Mouse (Mus musculus) left cerebral cortex, adult 18-20 months (tissue): ENCODE data around the gene Gm21976. TPM values are rescaled to one million over a fixed set of nuclear protein-coding genes. Genes with fewer than 3 reads are reported as not detected.

Experiments
- DNase-seq, 2 experiments: peaks; one replicate each; pipeline ENCODE4 v3.0.0; 2021 to 2022; ENCODE audit warnings: low spot score in 2 of 2, mixed read lengths in 1 of 2
- total RNA-seq, 2 experiments: library from RNA; stranded (reverse); gene quantifications; 2 replicates each; pipeline ENCODE4 v1.2.3; 2021

The Gm21976 gene
- total RNA-seq, 2 experiments from 2014 or later: not detected

DNA sequence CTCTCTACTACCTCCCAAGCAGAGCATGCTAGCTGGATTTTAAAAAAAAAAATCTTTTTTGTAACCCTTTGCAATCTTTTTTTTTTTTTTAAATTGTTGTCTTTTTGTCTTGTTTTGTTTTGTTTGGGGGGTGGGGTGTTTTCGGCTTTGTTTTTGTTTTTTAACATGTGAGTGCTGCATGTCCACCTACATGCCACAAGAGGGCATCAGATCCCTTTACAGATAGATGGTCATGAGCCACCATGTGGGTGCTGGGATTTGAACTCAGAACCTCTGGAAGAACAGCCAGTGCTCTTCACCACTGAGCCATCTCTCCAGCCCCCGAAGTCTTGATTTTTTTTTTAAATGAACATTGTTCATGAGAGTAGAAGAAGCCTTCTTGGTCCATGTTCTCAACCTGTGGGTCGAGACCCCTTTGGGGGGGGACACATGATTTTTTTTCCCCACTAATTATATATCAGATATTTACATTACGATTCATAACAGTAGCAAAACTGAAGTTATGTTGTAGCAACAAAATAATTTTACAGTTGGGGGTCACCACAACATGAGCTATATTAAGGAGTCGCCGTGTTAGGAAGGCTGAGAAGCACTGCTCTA is 18.3 kb downstream of the Gm21976 start:
- DNase-seq: no peak

DNA sequence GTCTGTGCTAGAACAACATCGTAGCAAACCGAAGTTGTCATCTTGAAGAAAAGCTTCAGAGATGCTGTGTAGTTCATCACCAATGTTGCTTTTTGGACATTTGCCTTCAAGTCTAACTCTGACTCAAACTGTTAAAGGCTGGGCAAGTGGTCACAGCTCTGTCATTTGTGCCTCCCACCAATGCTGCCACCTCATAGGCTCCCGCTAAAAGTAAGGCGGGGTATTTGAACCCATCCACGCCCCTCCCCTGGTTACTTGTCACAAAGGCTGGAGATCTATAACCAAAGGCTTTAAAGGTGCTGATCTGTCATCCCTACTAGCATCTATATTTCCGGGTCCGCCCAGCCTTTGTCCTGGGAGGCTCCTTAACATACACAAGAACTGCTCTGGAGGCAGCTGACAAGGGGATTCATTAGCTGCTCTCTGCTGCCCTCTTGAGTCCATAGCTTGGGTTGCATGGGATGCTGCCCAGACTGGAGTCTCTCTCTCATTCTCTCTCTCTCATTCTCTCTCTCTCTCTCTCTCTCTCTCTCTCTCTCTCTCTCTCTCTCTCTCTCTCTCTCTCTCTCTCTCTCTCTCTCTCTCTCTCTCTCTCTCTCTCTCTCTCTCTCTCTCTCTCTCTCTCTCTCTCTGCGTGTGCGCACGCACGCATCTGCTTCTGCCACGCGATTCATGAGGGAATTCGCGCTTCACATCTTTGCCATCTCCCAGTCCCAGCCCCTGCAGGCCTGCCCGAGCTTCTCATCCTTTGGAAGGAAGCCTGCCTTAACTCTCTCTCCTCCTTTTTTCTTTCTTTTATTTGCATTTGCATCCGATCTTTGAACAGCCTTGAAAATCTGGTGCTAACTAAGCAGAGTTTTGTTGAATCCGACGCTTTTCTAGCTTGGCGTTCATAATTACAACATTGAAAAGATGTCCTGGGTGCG is 19.4 kb downstream of the Gm21976 start:
- DNase-seq: peak; percentile 77 to 86

DNA sequence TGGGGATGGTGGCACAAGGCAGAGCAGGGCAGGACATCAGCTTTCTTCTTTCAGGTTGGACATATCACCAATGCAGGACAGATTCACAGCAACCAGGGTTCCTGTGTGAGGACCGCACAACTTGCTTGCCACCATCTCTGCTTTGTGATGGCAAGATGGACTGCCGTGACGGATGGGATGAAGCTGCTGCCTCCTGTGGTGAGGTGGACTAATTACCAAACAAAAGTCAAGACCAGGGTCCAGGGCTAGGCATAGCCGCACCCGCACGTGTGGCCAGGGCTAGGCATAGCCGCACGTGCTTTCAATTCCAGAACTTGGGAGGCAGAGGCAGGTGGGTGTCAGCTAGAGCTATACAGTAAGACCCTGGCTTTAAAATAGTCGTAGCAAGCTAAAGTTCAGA is 25.6 kb downstream of the Gm21976 start:
- DNase-seq: no peak

DNA sequence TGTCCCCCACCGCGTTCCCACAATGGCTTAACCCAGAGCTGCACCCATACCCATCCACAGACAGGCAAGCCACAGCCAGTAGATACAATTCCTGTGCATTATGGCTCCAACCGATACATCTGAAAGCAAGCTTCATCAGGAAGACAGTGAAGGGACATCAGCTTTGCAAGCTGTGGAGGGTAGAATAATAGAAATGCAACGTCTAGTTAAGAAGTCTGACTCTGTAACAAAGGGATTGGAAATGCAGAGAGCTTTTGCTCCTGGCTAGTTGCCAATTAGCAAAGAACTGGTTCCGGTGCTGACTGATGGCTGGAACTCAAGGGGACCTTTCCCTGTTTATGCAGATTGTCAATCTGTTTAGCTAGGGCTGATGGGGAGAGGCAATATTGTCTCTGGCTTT is 26.7 kb downstream of the Gm21976 start:
- DNase-seq: no peak

DNA sequence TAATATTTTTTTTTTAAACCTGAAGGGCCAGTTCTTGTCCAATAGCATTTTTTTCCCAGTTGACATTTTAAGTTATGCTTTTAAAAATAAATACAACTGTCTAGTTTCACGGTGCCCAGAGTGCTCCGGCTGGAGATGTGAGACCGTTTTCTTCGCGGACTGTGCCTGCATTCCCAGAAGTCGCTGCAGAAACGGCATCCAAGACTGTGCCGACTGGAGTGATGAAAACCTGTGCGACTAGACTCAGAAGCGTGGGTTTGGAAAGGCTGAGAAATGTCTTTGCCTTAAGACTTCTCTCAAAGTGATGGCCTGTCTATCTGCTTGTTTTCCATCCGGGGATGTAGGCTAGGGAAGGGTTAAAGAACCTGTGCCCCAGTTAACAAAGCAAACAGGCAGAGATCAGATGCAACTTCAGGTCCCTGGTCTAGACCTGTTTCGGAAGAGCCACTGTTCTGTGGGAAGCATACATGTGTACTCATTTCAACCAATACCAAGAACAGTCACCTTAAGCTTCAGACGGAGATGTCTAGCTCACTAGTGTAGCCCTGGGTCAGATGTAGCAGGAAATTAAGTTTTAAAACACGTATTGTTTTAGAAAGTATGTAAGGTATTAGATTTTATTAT is 27.3 kb downstream of the Gm21976 start:
- DNase-seq: peak; percentile 4 to 10

DNA sequence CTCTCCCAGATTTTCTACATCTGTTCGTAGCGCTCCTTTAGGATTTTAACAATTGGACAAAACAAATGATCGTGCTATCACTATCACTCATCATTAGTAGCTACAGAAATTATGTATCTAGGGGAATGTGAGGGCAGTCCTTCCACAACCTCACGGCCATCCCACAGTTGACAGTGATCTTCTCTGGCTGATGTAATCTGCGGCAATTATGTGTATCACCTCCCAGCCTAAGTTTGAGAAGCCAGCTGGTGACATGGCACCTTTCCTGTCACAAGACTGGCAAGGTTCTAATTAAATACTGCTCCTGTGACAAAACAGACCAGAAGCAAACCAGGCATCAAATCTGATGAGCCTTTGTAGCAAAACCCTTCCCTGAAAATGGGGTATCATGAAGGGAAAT is 28.3 kb downstream of the Gm21976 start:
- no peak for DNase-seq

DNA sequence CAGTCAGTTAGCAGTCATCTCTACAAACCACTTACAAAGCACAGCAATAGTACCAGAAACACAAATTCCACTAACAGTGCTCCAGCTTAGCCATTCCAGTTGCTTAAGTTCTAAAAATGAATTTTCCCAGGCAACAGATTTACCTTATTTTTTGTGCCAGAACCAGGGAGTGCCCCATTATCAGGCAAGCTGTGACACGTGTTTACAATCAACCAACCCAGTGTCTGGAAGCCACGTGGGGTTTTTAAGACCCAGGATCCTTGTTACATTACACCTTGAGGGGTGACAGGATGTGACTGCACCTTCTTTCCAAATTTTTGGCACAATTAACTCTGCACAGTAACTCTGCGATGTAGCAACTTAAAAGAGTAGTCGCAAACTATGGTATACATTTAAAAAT is 29.0 kb downstream of the Gm21976 start:
- DNase-seq: no peak

DNA sequence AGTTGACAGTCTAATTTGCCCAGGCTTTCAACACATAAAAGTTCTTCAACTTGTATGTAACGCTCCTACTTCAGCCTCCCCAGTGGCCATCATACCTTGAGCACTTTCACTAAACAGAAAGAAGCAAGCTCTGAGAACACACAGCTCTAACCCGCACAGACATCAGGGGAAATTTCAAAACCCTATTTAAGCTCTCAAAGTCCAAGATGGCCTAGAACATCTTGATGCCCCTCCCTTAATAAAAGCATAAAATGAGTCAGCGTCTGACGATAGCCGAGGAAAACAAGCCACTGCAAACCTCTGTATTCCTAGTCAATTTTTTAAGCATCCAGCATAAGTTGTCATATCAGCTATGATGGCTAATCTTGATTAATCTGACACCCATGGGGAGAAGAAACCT is 31.9 kb downstream of the Gm21976 start:
- DNase-seq: no peak

DNA sequence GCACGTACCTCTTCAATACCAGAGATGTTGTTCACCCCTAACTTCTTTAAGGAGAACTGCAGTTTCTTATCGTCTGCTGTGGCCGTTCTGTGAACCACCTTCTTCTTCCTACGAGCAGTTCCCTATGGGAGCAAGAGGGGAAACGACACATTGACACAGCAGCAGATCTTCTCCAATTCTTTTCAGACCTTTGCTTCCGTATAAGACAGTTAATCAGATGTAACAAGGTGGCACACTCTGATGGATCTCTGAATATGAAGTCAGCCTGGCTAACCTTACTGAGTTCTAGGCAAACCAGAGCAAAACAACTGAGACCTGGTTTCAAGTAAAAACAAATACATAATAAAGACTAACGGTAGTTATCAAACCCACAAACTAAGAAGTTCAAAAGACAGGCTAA is 33.9 kb downstream of the Gm21976 start:
- no peak for DNase-seq

DNA sequence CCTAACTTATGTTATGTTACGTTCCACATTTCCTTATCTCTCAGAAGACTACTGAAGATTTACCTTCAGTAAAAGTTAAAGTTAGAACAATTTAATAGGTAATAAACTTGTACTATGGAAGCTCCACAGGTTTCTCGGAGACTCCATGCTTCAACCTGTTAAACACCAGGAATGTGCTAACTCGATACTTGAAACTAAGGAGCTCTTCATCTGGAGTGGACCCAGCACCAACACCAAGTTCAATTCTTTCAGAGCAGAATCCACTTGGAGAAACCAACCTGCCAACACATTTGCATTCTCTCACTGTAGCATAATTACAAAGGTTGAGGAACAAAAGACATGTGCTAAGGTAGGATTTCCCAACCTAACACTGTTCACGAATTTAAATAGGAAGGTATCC is 35.4 kb downstream of the Gm21976 start:
- no peak for DNase-seq

DNA sequence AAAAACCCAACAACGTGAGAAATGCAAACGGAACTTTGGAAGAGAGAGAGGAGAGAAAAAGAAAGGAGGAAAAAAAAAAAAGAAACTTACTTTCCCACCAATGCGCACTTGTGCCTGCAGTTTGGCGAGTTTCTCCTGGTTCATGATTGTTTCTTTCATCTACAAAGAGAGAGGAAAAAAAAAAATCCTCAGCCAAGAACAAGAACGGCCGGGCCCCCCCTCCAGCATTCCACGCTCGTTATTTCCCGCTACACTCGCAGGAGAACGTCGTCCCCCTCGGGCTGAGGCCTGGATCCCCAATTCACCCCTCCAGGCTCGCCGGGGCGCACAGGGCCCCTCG is 36.4 kb downstream of the Gm21976 start:
- DNase-seq: peak in 1 of 2 experiments; percentile 9

DNA sequence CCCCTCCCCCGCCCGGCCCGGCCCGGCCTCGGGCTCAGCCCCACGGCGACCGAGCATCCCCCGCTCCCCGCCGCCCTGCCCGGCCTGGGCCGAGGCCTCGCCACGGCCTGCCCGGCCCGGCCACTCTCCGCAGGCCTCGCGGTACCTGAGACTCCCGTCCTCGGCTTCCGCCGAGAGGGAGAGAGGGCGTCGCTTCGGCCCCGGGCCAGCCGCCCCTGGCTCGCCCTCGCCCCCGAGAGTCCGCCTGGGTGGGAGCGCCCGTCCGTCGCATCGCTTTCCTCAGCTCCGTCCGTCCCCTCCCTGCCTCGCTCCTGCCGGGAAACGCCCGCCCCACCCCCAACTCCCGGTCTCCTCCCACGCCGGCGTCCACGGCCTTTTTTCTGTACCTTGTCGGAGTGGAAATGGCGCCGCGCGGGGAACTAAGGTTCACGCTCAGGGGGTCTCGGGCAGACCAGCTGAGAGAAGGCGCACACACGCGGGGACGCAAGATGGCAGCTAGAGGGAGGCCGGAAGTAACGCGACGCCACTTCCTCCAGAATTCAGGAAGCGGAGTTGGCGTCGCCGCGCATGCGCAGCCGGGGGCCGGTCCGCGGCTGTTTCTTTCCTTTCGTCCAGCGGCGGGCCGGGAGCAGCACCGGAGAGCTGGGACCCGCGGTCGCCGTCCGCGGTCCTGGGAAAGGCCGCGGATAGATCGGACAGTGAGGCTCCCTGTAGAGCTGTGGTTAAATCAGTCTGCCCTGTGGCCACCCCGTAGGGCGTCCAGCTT is 37.0 kb downstream of the Gm21976 start, which contains the start of gene Btf3:
Btf3 (minus strand) TSS at position 527 of the 766 bp plus-strand sequence.
- peak; percentile 93 to 95 for DNase-seq

DNA sequence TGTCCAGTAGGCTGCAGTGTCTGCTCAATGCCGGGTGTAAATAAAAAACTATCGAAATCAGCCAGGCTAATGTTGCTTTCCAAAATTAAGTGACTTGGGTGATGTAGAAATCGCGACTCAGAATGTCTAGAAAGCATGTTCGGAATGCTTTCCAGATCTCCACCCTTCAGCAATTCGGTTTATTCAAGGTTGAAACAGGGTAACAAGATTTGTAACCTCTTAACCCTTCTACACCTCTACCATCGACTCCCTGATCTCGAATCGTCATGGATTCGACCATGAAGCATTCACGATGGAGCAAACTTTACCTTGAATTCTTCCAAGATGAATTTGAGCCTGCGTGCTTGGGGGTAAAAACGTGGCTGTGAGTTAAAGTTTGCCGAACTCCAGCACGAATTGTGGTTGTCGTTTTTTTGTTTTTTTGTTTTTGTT is 37.6 kb downstream of the Gm21976 start:
- DNase-seq: peak in 1 of 2 experiments; percentile 3

DNA sequence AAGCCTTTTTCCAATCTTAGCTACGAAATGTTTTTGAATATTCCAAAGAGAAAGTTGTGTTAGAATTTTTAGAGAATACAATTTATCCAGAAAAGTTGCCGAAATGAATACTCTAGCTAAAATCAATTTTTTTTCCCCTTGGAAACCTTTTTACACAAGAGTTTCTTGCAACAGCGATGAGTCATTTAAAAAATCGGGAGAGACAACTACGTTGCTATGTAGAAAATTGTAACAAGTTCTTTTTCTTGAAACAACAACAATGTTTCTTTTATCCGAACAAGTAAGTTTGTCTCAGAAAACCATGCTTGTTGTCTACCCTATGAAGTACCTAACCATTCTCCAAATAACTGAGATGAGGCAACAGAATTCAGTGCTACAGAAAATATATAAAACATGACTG is 38.2 kb downstream of the Gm21976 start:
- no peak for DNase-seq

DNA sequence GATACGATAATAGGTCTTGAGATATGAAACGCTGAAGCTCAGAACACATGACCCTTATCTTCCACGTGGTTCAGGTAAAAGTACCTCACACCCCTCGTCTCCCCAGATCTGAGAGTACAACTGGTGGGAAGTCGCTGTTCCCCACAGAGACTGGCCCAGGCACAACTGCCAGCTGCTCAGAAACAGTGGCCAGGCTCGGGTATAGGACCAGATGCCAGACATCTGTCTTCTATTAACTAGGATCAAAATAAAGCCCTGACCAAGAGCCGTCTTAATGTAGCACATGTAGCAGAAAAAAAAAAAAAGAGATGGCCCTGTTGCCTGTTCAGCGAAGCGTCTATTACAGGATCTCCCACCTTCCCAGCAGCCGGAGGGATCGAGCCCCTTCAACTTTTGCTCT is 45.3 kb downstream of the Gm21976 start:
- DNase-seq: no peak

DNA sequence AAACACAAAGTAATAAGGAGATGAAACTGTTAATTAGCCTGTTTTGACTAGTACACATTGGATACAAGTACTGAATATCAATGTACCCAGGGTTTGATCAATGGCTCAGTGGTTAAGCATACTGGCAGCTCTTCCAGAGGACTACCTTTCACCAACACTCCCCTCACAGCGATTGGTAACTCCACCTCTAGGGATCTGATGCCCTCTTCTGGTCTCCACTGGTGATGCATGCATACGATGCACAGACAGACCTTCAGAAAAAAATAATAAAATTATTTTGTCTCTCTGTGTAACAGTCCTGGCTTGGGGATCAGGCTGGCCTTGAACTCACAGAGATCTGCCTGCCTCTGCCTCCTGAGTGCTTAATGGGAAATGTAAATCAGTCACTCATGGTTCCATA is 52.4 kb downstream of the Gm21976 start:
- no peak for DNase-seq

DNA sequence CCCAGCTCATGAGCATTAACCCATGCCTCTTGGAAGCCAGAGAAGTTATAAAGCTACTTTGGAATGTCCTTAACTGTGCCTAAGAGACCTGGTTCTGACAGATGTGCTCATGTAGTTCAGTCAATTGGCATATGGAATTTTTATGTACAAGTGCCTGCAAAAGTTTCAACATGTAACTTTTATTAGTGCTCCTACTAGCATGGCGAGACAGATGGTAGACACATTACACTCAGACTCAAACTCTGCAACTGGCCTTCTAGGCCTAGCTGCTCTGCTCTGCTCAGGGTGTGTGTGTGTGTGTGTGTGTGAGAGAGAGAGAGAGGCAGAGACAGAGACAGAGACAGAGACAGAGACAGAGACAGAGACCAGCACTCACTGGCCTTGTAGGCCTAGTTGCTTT is 56.5 kb downstream of the Gm21976 start:
- no peak for DNase-seq

DNA sequence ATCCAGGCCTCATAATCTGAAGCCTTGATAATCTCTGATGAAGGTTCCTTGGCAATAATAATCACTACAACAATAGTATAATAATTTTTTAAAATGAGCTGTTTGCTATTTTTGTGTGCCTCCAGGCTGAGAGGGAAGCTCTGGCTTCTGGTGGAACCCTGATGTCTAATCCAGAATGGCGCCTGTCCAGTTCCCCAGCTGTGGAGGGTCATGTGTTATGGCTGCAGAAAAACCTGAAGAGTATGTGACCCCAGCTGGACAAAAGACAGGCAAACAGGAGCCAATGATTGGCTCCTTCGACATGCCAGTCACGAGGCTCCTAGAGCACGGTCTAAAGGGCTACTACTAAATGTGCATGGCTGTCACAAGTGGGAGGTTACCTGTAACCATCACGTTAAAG is 60.8 kb downstream of the Gm21976 start:
- no peak for DNase-seq

DNA sequence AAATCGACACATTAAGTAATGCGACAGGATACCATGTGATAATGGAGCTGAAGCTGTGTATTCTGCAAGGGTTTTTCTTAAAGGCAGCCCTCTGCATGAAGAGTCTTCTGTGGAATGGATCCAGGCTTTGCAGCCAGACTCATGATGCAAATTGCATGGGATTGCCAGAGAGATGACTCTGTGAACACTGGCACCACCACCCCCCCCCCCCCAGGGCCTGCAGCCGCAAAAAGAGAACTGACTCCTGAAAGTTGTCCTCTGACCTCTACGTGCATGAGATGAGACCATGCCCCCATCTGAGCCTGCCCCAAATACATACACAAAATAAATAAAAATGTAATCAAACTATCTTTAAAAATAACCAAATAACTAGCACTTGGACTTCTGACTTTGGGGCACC is 69.8 kb downstream of the Gm21976 start:
- DNase-seq: no peak

DNA sequence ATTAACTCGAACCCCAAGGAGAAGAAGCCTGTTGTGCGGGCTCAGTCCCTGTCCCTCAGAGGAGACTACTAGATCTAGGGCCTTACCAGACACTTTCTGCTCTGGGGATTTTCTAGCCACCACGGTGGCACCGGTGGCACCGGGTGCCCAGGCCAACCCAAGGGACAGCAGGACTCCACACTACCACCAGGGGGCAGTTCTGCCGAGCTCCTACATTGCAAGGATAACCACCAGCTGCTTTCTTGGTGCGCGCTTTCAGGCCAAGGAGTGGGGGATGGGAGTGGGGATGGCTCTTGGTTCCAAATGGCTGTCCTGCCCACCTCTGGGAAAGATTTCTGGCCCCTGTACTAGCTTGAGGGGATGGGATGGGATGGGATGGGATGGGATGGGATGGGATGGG is 71.8 kb downstream of the Gm21976 start:
- no peak for DNase-seq

DNA sequence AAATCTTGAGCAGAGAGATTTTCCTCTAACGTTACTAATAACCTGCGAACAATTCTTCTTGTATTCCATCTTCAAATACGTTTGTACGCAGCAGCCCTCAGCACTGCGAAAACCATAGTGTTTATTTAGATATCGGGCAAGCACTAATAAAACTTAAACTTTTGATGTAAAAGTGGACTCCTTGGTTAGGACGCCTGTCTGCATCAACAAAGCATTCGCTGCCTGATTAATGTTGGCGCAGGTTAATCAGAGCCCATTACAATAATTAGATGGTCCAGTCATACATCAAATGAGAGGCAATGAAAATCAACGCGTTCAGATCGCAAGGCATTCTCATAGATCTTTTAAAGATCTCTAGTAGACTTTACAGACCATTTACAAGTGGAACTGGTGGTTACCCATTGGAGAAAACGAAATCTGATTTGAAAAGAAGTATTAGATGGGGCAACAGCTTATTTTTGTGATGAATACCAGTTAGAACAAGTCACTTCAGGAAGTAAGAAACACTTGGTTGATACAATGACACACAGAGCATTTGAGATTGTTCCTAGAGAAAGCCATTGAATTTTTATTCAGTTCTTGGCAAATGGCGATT is 72.8 kb downstream of the Gm21976 start:
- no peak for DNase-seq
